Comparison of ENCODE assay signal across 9 mouse cellular contexts in genomic region chr11:100721776-100722492, GRCm38 (mm10). TPM values are rescaled to one million over a fixed set of nuclear protein-coding genes. Genes with fewer than 3 reads are reported as not detected.
A peak's percentile ranks its signal among the peaks of the same experiment; 100 is the strongest.
DNase-seq lines count a peak whose midpoint lies in the region; ATAC-seq and TF ChIP-seq lines count a peak whose summit lies in the region.
"Had no signal": no experiment of that assay in that cellular context is flagged by ENCODE, and none has a peak within 500 bp of the region (broad histone marks: within the 10 kb centered on the region; RNA-seq: fewer than 3 reads in every experiment).

No protein-coding gene starts in this region.

- no peaks in the 10 kb centered on the region for H3K27me3 ChIP-seq in liver, adult 2 months (ENCODE audit: control insufficient read depth, insufficient read depth, low read length)
- no peaks in the 10 kb centered on the region for H3K27me3 ChIP-seq in embryonic facial prominence, embryonic 15.5 days
- H3K27me3 ChIP-seq in kidney, embryonic 14.5 days (ENCODE audit: control insufficient read depth, insufficient read depth, low read length), result no peaks in the 10 kb centered on the region
- H3K27me3 ChIP-seq in midbrain, embryonic 13.5 days, result no peaks in the 10 kb centered on the region

- H3K9me3 ChIP-seq in embryonic facial prominence, embryonic 15.5 days (replicated peaks), result no peaks in the 10 kb centered on the region
- no peaks in the 10 kb centered on the region for H3K9me3 ChIP-seq in kidney, embryonic 14.5 days (ENCODE audit: control insufficient read depth, low read length)
- H3K9me3 ChIP-seq in midbrain, embryonic 13.5 days, result no peaks in the 10 kb centered on the region

- H3K79me2 ChIP-seq in liver, adult 2 months (ENCODE audit: control insufficient read depth, insufficient read depth, low read length), result peaks cover 12% of the 10 kb centered on the region; the same call in 1 of the 2 replicates

- no peak overlapping the region for H3K4me2 ChIP-seq in embryonic facial prominence, embryonic 15.5 days (replicated peaks)
- H3K4me2 ChIP-seq in kidney, embryonic 14.5 days (replicated peaks; ENCODE audit: low read depth, low read length), result no peak overlapping the region
- H3K4me2 ChIP-seq in midbrain, embryonic 13.5 days (replicated peaks), result no peak overlapping the region

- no peak overlapping the region for H3K9ac ChIP-seq in liver, adult 2 months (ENCODE audit: low read depth, low read length)
- no peak overlapping the region for H3K9ac ChIP-seq in embryonic facial prominence, embryonic 15.5 days
- no peak overlapping the region for H3K9ac ChIP-seq in kidney, embryonic 14.5 days (ENCODE audit: low read depth, low read length)
- H3K9ac ChIP-seq in midbrain, embryonic 13.5 days (replicated peaks), result no peak overlapping the region

- peaks cover 30% of the 10 kb centered on the region for H3K4me1 ChIP-seq in liver, adult 2 months (ENCODE audit: control insufficient read depth, insufficient read depth, low read length)
- peaks cover 43% of the 10 kb centered on the region for H3K4me1 ChIP-seq in embryonic facial prominence, embryonic 15.5 days
- H3K4me1 ChIP-seq in kidney, embryonic 14.5 days (ENCODE audit: control insufficient read depth, insufficient read depth, low read length), result peaks cover 17% of the 10 kb centered on the region
- H3K4me1 ChIP-seq in midbrain, embryonic 13.5 days (replicated peaks), result peaks cover 26% of the 10 kb centered on the region

- H3K4me3 ChIP-seq in liver, adult 2 months (ENCODE audit: insufficient read depth, low read depth, low read length), result no peak overlapping the region
- no peak overlapping the region for H3K4me3 ChIP-seq in embryonic facial prominence, embryonic 15.5 days (replicated peaks)
- H3K4me3 ChIP-seq in kidney, embryonic 14.5 days (ENCODE audit: low read length), result no peak overlapping the region
- H3K4me3 ChIP-seq in midbrain, embryonic 13.5 days (replicated peaks), result no peak overlapping the region

- no peak for DNase-seq in liver, adult 2 months (ENCODE audit: extremely low read depth, low read depth, low spot score)
- no peak for DNase-seq in liver
- DNase-seq in right cerebral cortex, postnatal 10 days (ENCODE audit: low spot score in 2 of 2), result no peak
- no peak for DNase-seq in embryo, embryonic 9.5 days (ENCODE audit: extremely low spot score)
- no peak for DNase-seq in frontal cortex, postnatal 36 days (ENCODE audit: low spot score in 2 of 2)

- peaks cover 11% of the 10 kb centered on the region for H3K36me3 ChIP-seq in liver, adult 2 months (ENCODE audit: control insufficient read depth, insufficient read depth, low read length)
- H3K36me3 ChIP-seq in embryonic facial prominence, embryonic 15.5 days, result peaks cover 28% of the 10 kb centered on the region
- H3K36me3 ChIP-seq in kidney, embryonic 14.5 days (ENCODE audit: control insufficient read depth, insufficient read depth, low read length), result peaks cover 27% of the 10 kb centered on the region
- H3K36me3 ChIP-seq in midbrain, embryonic 13.5 days, result peaks cover 33% of the 10 kb centered on the region

- peak overlapping the region; percentile 45 for H3K27ac ChIP-seq in liver, adult 2 months (replicated peaks; ENCODE audit: insufficient read depth, low read depth, low read length)
- H3K27ac ChIP-seq in embryonic facial prominence, embryonic 15.5 days (replicated peaks), result peak overlapping the region; percentile 65
- H3K27ac ChIP-seq in kidney, embryonic 14.5 days (ENCODE audit: low read depth, low read length), result peak overlapping the region; percentile 63
- peak overlapping the region; percentile 30; the same call in 1 of the 2 replicates for H3K27ac ChIP-seq in midbrain, embryonic 13.5 days

- 53% methylated on average over 8 of the region's 8 CpGs for WGBS in liver, adult 2 months
- 55% methylated on average over 8 of the region's 8 CpGs for WGBS in embryonic facial prominence, embryonic 15.5 days
- 75% methylated on average over 8 of the region's 8 CpGs for WGBS in kidney, embryonic 14.5 days
- 74% methylated on average over 8 of the region's 8 CpGs for WGBS in midbrain, embryonic 13.5 days

- ATAC-seq in embryonic facial prominence, embryonic 15.5 days (ENCODE audit: insufficient number of reproducible peaks, low FRiP score, low TSS enrichment, low read depth), result no peak
- ATAC-seq in kidney, embryonic 14.5 days (ENCODE audit: low FRiP score, low TSS enrichment), result no peak
- no peak for ATAC-seq in midbrain, embryonic 13.5 days

- no peak for TF ChIP-seq POLR2A in liver, adult 2 months (IDR thresholded peaks at IDR 0.05; ENCODE audit: extremely low read depth, insufficient read depth, low read length)

- TF ChIP-seq CTCF in liver, adult 2 months (IDR thresholded peaks at IDR 0.05; ENCODE audit: low read depth, low read length), result no peak

RNA-seq across cellular contexts. Expression of gene Hspb9, which starts 8.3 kb away (rescaled TPM):
- total RNA-seq in liver, adult 2 months (2014; rRNA removed), result not detected in 2 replicates
- not detected in 2 replicates for polyA plus RNA-seq in liver, adult 2 months (2012; rRNA removed)
- 0.55 TPM in 1 of 2 replicates, not detected in the other for polyA plus RNA-seq in embryonic facial prominence, embryonic 15.5 days (2015; fragmentation: Nextera tagmentation; extraction: Ambion mirVana)
- 0.47 TPM in 1 of 2 replicates, not detected in the other for polyA plus RNA-seq in kidney, embryonic 14.5 days (2014; fragmentation: Nextera tagmentation; extraction: Ambion mirVana)
- polyA plus RNA-seq in midbrain, embryonic 13.5 days (2015; fragmentation: Nextera tagmentation; extraction: Ambion mirVana), result 0.26 TPM in 1 of 2 replicates, not detected in the other
- total RNA-seq: gastrocnemius, adult 18-20 months had no signal

RNA-seq across cellular contexts. Expression of gene Kat2a, which starts 9.7 kb away (rescaled TPM):
- 3.3 and 4.9 TPM in 2 replicates for total RNA-seq in liver, adult 2 months (2014; rRNA removed)
- polyA plus RNA-seq in liver, adult 2 months (2012; rRNA removed), result 16.1 and 18.9 TPM in 2 replicates
- 54.6 and 61.1 TPM in 2 replicates for polyA plus RNA-seq in embryonic facial prominence, embryonic 15.5 days (2015; fragmentation: Nextera tagmentation; extraction: Ambion mirVana)
- 44.3 and 74.5 TPM in 2 replicates for polyA plus RNA-seq in kidney, embryonic 14.5 days (2014; fragmentation: Nextera tagmentation; extraction: Ambion mirVana)
- 44.5 and 47.7 TPM in 2 replicates for polyA plus RNA-seq in midbrain, embryonic 13.5 days (2015; fragmentation: Nextera tagmentation; extraction: Ambion mirVana)

RNA-seq across cellular contexts. Expression of gene Rab5c, which starts 16.1 kb away (rescaled TPM):
- 70.8 and 71.3 TPM in 2 replicates for total RNA-seq in liver, adult 2 months (2014; rRNA removed)
- 140 and 149 TPM in 2 replicates for polyA plus RNA-seq in liver, adult 2 months (2012; rRNA removed)
- 31.0 and 33.2 TPM in 2 replicates for polyA plus RNA-seq in embryonic facial prominence, embryonic 15.5 days (2015; fragmentation: Nextera tagmentation; extraction: Ambion mirVana)
- polyA plus RNA-seq in kidney, embryonic 14.5 days (2014; fragmentation: Nextera tagmentation; extraction: Ambion mirVana), result 46.8 and 92.8 TPM in 2 replicates
- polyA plus RNA-seq in midbrain, embryonic 13.5 days (2015; fragmentation: Nextera tagmentation; extraction: Ambion mirVana), result 27.4 and 29.5 TPM in 2 replicates

RNA-seq across cellular contexts. Expression of gene Dhx58, which starts 17.9 kb away (rescaled TPM):
- 8.1 and 11.9 TPM in 2 replicates for total RNA-seq in liver, adult 2 months (2014; rRNA removed)
- 9.2 and 16.3 TPM in 2 replicates for polyA plus RNA-seq in liver, adult 2 months (2012; rRNA removed)
- polyA plus RNA-seq in embryonic facial prominence, embryonic 15.5 days (2015; fragmentation: Nextera tagmentation; extraction: Ambion mirVana), result 3.4 and 5.9 TPM in 2 replicates
- polyA plus RNA-seq in kidney, embryonic 14.5 days (2014; fragmentation: Nextera tagmentation; extraction: Ambion mirVana), result 3.2 TPM in 2 replicates
- 2.5 and 2.6 TPM in 2 replicates for polyA plus RNA-seq in midbrain, embryonic 13.5 days (2015; fragmentation: Nextera tagmentation; extraction: Ambion mirVana)

RNA-seq across cellular contexts. Expression of gene Zfp385c, which starts 29.7 kb away (rescaled TPM):
- total RNA-seq in liver, adult 2 months (2014; rRNA removed), result not detected in 2 replicates
- not detected in 2 replicates for polyA plus RNA-seq in liver, adult 2 months (2012; rRNA removed)
- polyA plus RNA-seq in embryonic facial prominence, embryonic 15.5 days (2015; fragmentation: Nextera tagmentation; extraction: Ambion mirVana), result 2.0 and 3.1 TPM in 2 replicates
- polyA plus RNA-seq in kidney, embryonic 14.5 days (2014; fragmentation: Nextera tagmentation; extraction: Ambion mirVana), result 0.40 and 0.50 TPM in 2 replicates
- polyA plus RNA-seq in midbrain, embryonic 13.5 days (2015; fragmentation: Nextera tagmentation; extraction: Ambion mirVana), result 0.45 and 0.70 TPM in 2 replicates
